Mouse (Mus musculus): ENCODE measurements around the gene Gm7298. TPM values are rescaled to one million over a fixed set of nuclear protein-coding genes. Genes with fewer than 3 reads are reported as not detected.
"Not testable (repeated sequence)": the region's sequence is repeated elsewhere in the genome, so short reads cannot be mapped to it uniquely, and the experiment has no call there.

Gene Gm7298
- not detected in 2 replicates for polyA plus RNA-seq (2015; fragmentation: Nextera tagmentation; extraction: Ambion mirVana)

- no peak for TF ChIP-seq CTCF (IDR thresholded peaks at IDR 0.05; ENCODE audit: low read depth)
- H3K9me3 ChIP-seq (ENCODE audit: control insufficient read depth) = no peaks in the 10 kb centered on the region
- no peak for ATAC-seq
- H3K36me3 ChIP-seq (ENCODE audit: control insufficient read depth, insufficient read depth) = no peaks in the 10 kb centered on the region
- no peak within 1 kb of the TSS for H3K9ac ChIP-seq (ENCODE audit: low read depth, low read length)
- H3K27me3 ChIP-seq (replicated peaks; ENCODE audit: control insufficient read depth, insufficient read depth, low read length) = no peaks in the 10 kb centered on the region
- H3K4me2 ChIP-seq (replicated peaks; ENCODE audit: low read depth) = no peak within 1 kb of the TSS
- H3K4me1 ChIP-seq (replicated peaks; ENCODE audit: control insufficient read depth, insufficient read depth, low read length) = no peaks in the 10 kb centered on the region
- no peak within 1 kb of the TSS for H3K27ac ChIP-seq (ENCODE audit: low read depth, low read length)
- WGBS = 63% methylated on average over 3 of the region's 3 CpGs
- no peak within 1 kb of the TSS for H3K4me3 ChIP-seq (ENCODE audit: low read depth, low read length)
Observed at GRCm38 (mm10) chr6:121732632-121733031, at the start of gene Gm7298. Gene Gm7298 (plus strand): TSS chr6:121732932.

DNA sequence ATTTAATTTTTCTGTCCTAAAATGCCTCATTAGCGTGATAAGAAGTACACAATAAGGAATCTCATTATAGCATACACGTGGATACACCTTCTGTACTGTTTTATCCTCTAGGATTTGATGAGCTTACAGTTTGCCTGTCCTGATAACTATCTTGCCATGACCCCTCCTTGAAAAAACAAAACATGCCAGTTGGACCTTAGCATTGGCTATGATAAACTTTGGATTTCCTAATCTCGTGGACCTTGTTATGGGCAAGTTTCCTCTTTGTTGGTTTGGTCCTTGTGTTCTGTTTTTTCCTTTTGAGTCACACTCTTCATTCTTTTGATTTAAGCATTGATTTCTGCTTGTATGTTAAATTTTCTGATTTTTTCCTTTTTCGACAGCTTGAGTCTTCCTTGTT is 95.3 kb downstream of the Gm7298 start:
- H3K36me3 ChIP-seq (ENCODE audit: control insufficient read depth, insufficient read depth) = no peaks in the 10 kb centered on the region
- no peak overlapping the region for H3K9ac ChIP-seq (ENCODE audit: low read depth, low read length)
- 78% methylated on average over 4 of the region's 4 CpGs for WGBS
- H3K4me3 ChIP-seq (ENCODE audit: low read depth, low read length) = no peak overlapping the region
- H3K9me3 ChIP-seq (ENCODE audit: control insufficient read depth) = no peaks in the 10 kb centered on the region
- no peaks in the 10 kb centered on the region for H3K4me1 ChIP-seq (replicated peaks; ENCODE audit: control insufficient read depth, insufficient read depth, low read length)
- TF ChIP-seq CTCF (IDR thresholded peaks at IDR 0.05; ENCODE audit: low read depth) = no peak
- no peak for ATAC-seq
- no peak overlapping the region for H3K27ac ChIP-seq (ENCODE audit: low read depth, low read length)
- no peaks in the 10 kb centered on the region for H3K27me3 ChIP-seq (replicated peaks; ENCODE audit: control insufficient read depth, insufficient read depth, low read length)
- no peak overlapping the region for H3K4me2 ChIP-seq (replicated peaks; ENCODE audit: low read depth)

- Histone ChIP-seq H3K4me3 (ENCODE audit: low read depth, low read length) (no peak overlapping the region), H3K9ac (ENCODE audit: low read depth, low read length) (no peak overlapping the region), H3K9me3 (ENCODE audit: control insufficient read depth) (no peaks in the 10 kb centered on the region), H3K36me3 (ENCODE audit: control insufficient read depth, insufficient read depth) (no peaks in the 10 kb centered on the region), H3K4me2 (replicated peaks; ENCODE audit: low read depth) (no peak overlapping the region), H3K27ac (ENCODE audit: low read depth, low read length) (no peak overlapping the region), H3K4me1 (replicated peaks; ENCODE audit: control insufficient read depth, insufficient read depth, low read length) (no peaks in the 10 kb centered on the region), H3K27me3 (replicated peaks; ENCODE audit: control insufficient read depth, insufficient read depth, low read length) (no peaks in the 10 kb centered on the region)
- WGBS = 87% methylated on average over 1 of the region's 1 CpGs
- no peak for TF ChIP-seq CTCF (IDR thresholded peaks at IDR 0.05; ENCODE audit: low read depth)
- no peak for ATAC-seq
Observed at GRCm38 (mm10) chr6:121836361-121836760, 103.6 kb downstream of the Gm7298 start.

- H3K9ac ChIP-seq (ENCODE audit: low read depth, low read length); ATAC-seq; H3K4me1 ChIP-seq (replicated peaks; ENCODE audit: control insufficient read depth, insufficient read depth, low read length); H3K36me3 ChIP-seq (ENCODE audit: control insufficient read depth, insufficient read depth); H3K27me3 ChIP-seq (replicated peaks; ENCODE audit: control insufficient read depth, insufficient read depth, low read length); H3K9me3 ChIP-seq (ENCODE audit: control insufficient read depth); H3K4me3 ChIP-seq (ENCODE audit: low read depth, low read length); H3K4me2 ChIP-seq (replicated peaks; ENCODE audit: low read depth); H3K27ac ChIP-seq (ENCODE audit: low read depth, low read length): not testable (repeated sequence)
- 76% methylated on average over 4 of the region's 4 CpGs for WGBS
Observed at GRCm38 (mm10) chr6:121838271-121838670, 105.5 kb downstream of the Gm7298 start, which contains the start of gene Mug1. Gene Mug1 (plus strand): TSS chr6:121838541.

Other genes with a start within 250 kb of the Gm7298 start
- gene A2m, start 97.6 kb upstream of the Gm7298 start, polyA plus RNA-seq (2015; fragmentation: Nextera tagmentation; extraction: Ambion mirVana) = 0.04 and 0.05 TPM in 2 replicates
- not detected in 2 replicates for gene Mug1, start 105.6 kb downstream of the Gm7298 start, polyA plus RNA-seq (2015; fragmentation: Nextera tagmentation; extraction: Ambion mirVana)

Data from intestine, postnatal 0 days (tissue).